Mouse (Mus musculus): ENCODE data around the gene Ptprt. TPM values are rescaled to one million over a fixed set of nuclear protein-coding genes. Genes with fewer than 3 reads are reported as not detected.

Gene Ptprt
- polyA plus RNA-seq, 1 experiment from 2014 or later = 0.45 TPM

GRCm38 (mm10) chr2:161767528-161767927, 893.4 kb downstream of the Ptprt start:
- Histone ChIP-seq H3K36me3 (ENCODE audit: control insufficient read depth, insufficient read depth) (no peaks in the 10 kb centered on the region), H3K4me1 (ENCODE audit: control insufficient read depth, insufficient read depth, low read length) (no peaks in the 10 kb centered on the region), H3K4me3 (ENCODE audit: low read length) (no peak overlapping the region), H3K4me2 (ENCODE audit: low read depth, low read length) (no peak overlapping the region), H3K9me3 (replicated peaks; ENCODE audit: control insufficient read depth, low read length) (no peaks in the 10 kb centered on the region), H3K9ac (ENCODE audit: low read length) (no peak overlapping the region), H3K27me3 (ENCODE audit: control insufficient read depth, insufficient read depth, low read length) (no peaks in the 10 kb centered on the region), H3K27ac (ENCODE audit: low read length) (no peak overlapping the region)
- WGBS = 77% methylated on average over 2 of the region's 2 CpGs
- ATAC-seq (replicated peaks; ENCODE audit: extremely low read depth, insufficient read depth, low FRiP score) = no peak

GRCm38 (mm10) chr2:161713024-161713423, 947.9 kb downstream of the Ptprt start:
- no peak for ATAC-seq (replicated peaks; ENCODE audit: extremely low read depth, insufficient read depth, low FRiP score)
- no peak overlapping the region for H3K4me2 ChIP-seq (ENCODE audit: low read depth, low read length)
- no peak overlapping the region for H3K9ac ChIP-seq (ENCODE audit: low read length)
- WGBS = 21% methylated on average over 4 of the region's 4 CpGs
- H3K27ac ChIP-seq (ENCODE audit: low read length) = no peak overlapping the region
- no peaks in the 10 kb centered on the region for H3K27me3 ChIP-seq (ENCODE audit: control insufficient read depth, insufficient read depth, low read length)
- no peaks in the 10 kb centered on the region for H3K4me1 ChIP-seq (ENCODE audit: control insufficient read depth, insufficient read depth, low read length)
- H3K36me3 ChIP-seq (ENCODE audit: control insufficient read depth, insufficient read depth) = no peaks in the 10 kb centered on the region
- no peaks in the 10 kb centered on the region for H3K9me3 ChIP-seq (replicated peaks; ENCODE audit: control insufficient read depth, low read length)
- no peak overlapping the region for H3K4me3 ChIP-seq (ENCODE audit: low read length)

- Histone ChIP-seq H3K27ac (ENCODE audit: low read length) (no peak overlapping the region), H3K4me1 (ENCODE audit: control insufficient read depth, insufficient read depth, low read length) (peaks cover 6% of the 10 kb centered on the region), H3K4me3 (ENCODE audit: low read length) (no peak overlapping the region), H3K9ac (ENCODE audit: low read length) (no peak overlapping the region), H3K36me3 (ENCODE audit: control insufficient read depth, insufficient read depth) (no peaks in the 10 kb centered on the region), H3K27me3 (ENCODE audit: control insufficient read depth, insufficient read depth, low read length) (no peaks in the 10 kb centered on the region), H3K9me3 (replicated peaks; ENCODE audit: control insufficient read depth, low read length) (no peaks in the 10 kb centered on the region), H3K4me2 (ENCODE audit: low read depth, low read length) (no peak overlapping the region)
- no peak for ATAC-seq (replicated peaks; ENCODE audit: extremely low read depth, insufficient read depth, low FRiP score)
- 69% methylated on average over 5 of the region's 5 CpGs for WGBS
Measured at GRCm38 (mm10) chr2:161709316-161709715, 951.6 kb downstream of the Ptprt start.

- Histone ChIP-seq H3K4me2 (ENCODE audit: low read depth, low read length) (no peak overlapping the region), H3K4me3 (ENCODE audit: low read length) (no peak overlapping the region), H3K4me1 (ENCODE audit: control insufficient read depth, insufficient read depth, low read length) (peaks cover 6% of the 10 kb centered on the region), H3K27me3 (ENCODE audit: control insufficient read depth, insufficient read depth, low read length) (no peaks in the 10 kb centered on the region), H3K27ac (ENCODE audit: low read length) (no peak overlapping the region), H3K9me3 (replicated peaks; ENCODE audit: control insufficient read depth, low read length) (no peaks in the 10 kb centered on the region), H3K36me3 (ENCODE audit: control insufficient read depth, insufficient read depth) (no peaks in the 10 kb centered on the region), H3K9ac (ENCODE audit: low read length) (no peak overlapping the region)
- 86% methylated on average over 7 of the region's 7 CpGs for WGBS
- ATAC-seq (replicated peaks; ENCODE audit: extremely low read depth, insufficient read depth, low FRiP score) = no peak
Measured at GRCm38 (mm10) chr2:161706386-161706915, 954.5 kb downstream of the Ptprt start.

- H3K9ac ChIP-seq (ENCODE audit: low read length) = no peak overlapping the region
- H3K4me2 ChIP-seq (ENCODE audit: low read depth, low read length) = peak overlapping the region; percentile 35
- no peak overlapping the region for H3K4me3 ChIP-seq (ENCODE audit: low read length)
- no peak overlapping the region for H3K27ac ChIP-seq (ENCODE audit: low read length)
- no peaks in the 10 kb centered on the region for H3K36me3 ChIP-seq (ENCODE audit: control insufficient read depth, insufficient read depth)
- H3K4me1 ChIP-seq (ENCODE audit: control insufficient read depth, insufficient read depth, low read length) = peaks cover 6% of the 10 kb centered on the region
- H3K9me3 ChIP-seq (replicated peaks; ENCODE audit: control insufficient read depth, low read length) = no peaks in the 10 kb centered on the region
- WGBS = 26% methylated on average over 8 of the region's 8 CpGs
- no peak for ATAC-seq (replicated peaks; ENCODE audit: extremely low read depth, insufficient read depth, low FRiP score)
- no peaks in the 10 kb centered on the region for H3K27me3 ChIP-seq (ENCODE audit: control insufficient read depth, insufficient read depth, low read length)
Measured at GRCm38 (mm10) chr2:161704811-161705210, 956.1 kb downstream of the Ptprt start.

GRCm38 (mm10) chr2:161704410-161704809, 956.5 kb downstream of the Ptprt start:
- H3K4me1 ChIP-seq (ENCODE audit: control insufficient read depth, insufficient read depth, low read length) = peaks cover 6% of the 10 kb centered on the region
- no peak overlapping the region for H3K4me3 ChIP-seq (ENCODE audit: low read length)
- no peaks in the 10 kb centered on the region for H3K9me3 ChIP-seq (replicated peaks; ENCODE audit: control insufficient read depth, low read length)
- H3K9ac ChIP-seq (ENCODE audit: low read length) = no peak overlapping the region
- no peak overlapping the region for H3K27ac ChIP-seq (ENCODE audit: low read length)
- no peak for ATAC-seq (replicated peaks; ENCODE audit: extremely low read depth, insufficient read depth, low FRiP score)
- H3K36me3 ChIP-seq (ENCODE audit: control insufficient read depth, insufficient read depth) = no peaks in the 10 kb centered on the region
- WGBS = 28% methylated on average over 9 of the region's 9 CpGs
- no peaks in the 10 kb centered on the region for H3K27me3 ChIP-seq (ENCODE audit: control insufficient read depth, insufficient read depth, low read length)
- H3K4me2 ChIP-seq (ENCODE audit: low read depth, low read length) = peak overlapping the region; percentile 35

- no peak for ATAC-seq (replicated peaks; ENCODE audit: extremely low read depth, insufficient read depth, low FRiP score)
- no peak overlapping the region for H3K4me2 ChIP-seq (ENCODE audit: low read depth, low read length)
Measured at GRCm38 (mm10) chr2:161695819-161696218, 965.1 kb downstream of the Ptprt start.

GRCm38 (mm10) chr2:161668302-161668986, 992.5 kb downstream of the Ptprt start:
- WGBS = 81% methylated on average over 12 of the region's 12 CpGs
- H3K4me1 ChIP-seq (ENCODE audit: control insufficient read depth, insufficient read depth, low read length) = no peaks in the 10 kb centered on the region
- no peak overlapping the region for H3K4me3 ChIP-seq (ENCODE audit: low read length)
- no peak overlapping the region for H3K4me2 ChIP-seq (ENCODE audit: low read depth, low read length)
- H3K27ac ChIP-seq (ENCODE audit: low read length) = no peak overlapping the region
- ATAC-seq (replicated peaks; ENCODE audit: extremely low read depth, insufficient read depth, low FRiP score) = no peak
- H3K36me3 ChIP-seq (ENCODE audit: control insufficient read depth, insufficient read depth) = no peaks in the 10 kb centered on the region
- no peaks in the 10 kb centered on the region for H3K9me3 ChIP-seq (replicated peaks; ENCODE audit: control insufficient read depth, low read length)
- H3K27me3 ChIP-seq (ENCODE audit: control insufficient read depth, insufficient read depth, low read length) = no peaks in the 10 kb centered on the region
- H3K9ac ChIP-seq (ENCODE audit: low read length) = no peak overlapping the region

More at GRCm38 (mm10) chr2:161695819-161696218, 965.1 kb downstream of the Ptprt start:
- WGBS = 65% methylated on average over 8 of the region's 8 CpGs
- no peaks in the 10 kb centered on the region for H3K9me3 ChIP-seq (replicated peaks; ENCODE audit: control insufficient read depth, low read length)
- H3K4me3 ChIP-seq (ENCODE audit: low read length) = no peak overlapping the region
- no peaks in the 10 kb centered on the region for H3K36me3 ChIP-seq (ENCODE audit: control insufficient read depth, insufficient read depth)
- no peaks in the 10 kb centered on the region for H3K27me3 ChIP-seq (ENCODE audit: control insufficient read depth, insufficient read depth, low read length)
- H3K4me1 ChIP-seq (ENCODE audit: control insufficient read depth, insufficient read depth, low read length) = no peaks in the 10 kb centered on the region
- H3K9ac ChIP-seq (ENCODE audit: low read length) = no peak overlapping the region
- no peak overlapping the region for H3K27ac ChIP-seq (ENCODE audit: low read length)

GRCm38 (mm10) chr2:161661912-161662311, 999.0 kb downstream of the Ptprt start:
- no peaks in the 10 kb centered on the region for H3K9me3 ChIP-seq (replicated peaks; ENCODE audit: control insufficient read depth, low read length)
- 18% methylated on average over 5 of the region's 5 CpGs for WGBS
- H3K4me1 ChIP-seq (ENCODE audit: control insufficient read depth, insufficient read depth, low read length) = no peaks in the 10 kb centered on the region
- H3K9ac ChIP-seq (ENCODE audit: low read length) = no peak overlapping the region
- no peak overlapping the region for H3K4me3 ChIP-seq (ENCODE audit: low read length)
- ATAC-seq (replicated peaks; ENCODE audit: extremely low read depth, insufficient read depth, low FRiP score) = no peak
- H3K4me2 ChIP-seq (ENCODE audit: low read depth, low read length) = no peak overlapping the region
- H3K36me3 ChIP-seq (ENCODE audit: control insufficient read depth, insufficient read depth) = no peaks in the 10 kb centered on the region
- H3K27me3 ChIP-seq (ENCODE audit: control insufficient read depth, insufficient read depth, low read length) = 0 out of 2 replicates have a peak, but pooled peaks cover 3% of the 10 kb centered on the region
- no peak overlapping the region for H3K27ac ChIP-seq (ENCODE audit: low read length)

Measured in heart, embryonic 16.5 days (tissue).